Mouse (Mus musculus) neural tube, embryonic 12.5 days (tissue): ENCODE data around the gene Zdhhc19. TPM values are rescaled to one million over a fixed set of nuclear protein-coding genes. Genes with fewer than 3 reads are reported as not detected.

Experiments used
- ATAC-seq: fragments of 200-750 bp; cut with Nextera tagmentation; 2 replicates; pipeline ENCODE4 v1.8.0; 2017; ENCODE audit warnings: low read depth, mild to moderate bottlenecking, moderate TSS enrichment, moderate library complexity; ENCODE audit not compliant: low FRiP score
- H3K27ac ChIP-seq: fragments of 300-500 bp; sonication (generic); 2 replicates; pipeline ENCODE4 v1.5.1; 2016
- H3K27me3 ChIP-seq: fragments of 300-500 bp; sonication (generic); replicated peaks from 2 replicates; pipeline ENCODE4 v1.6.1; 2016; ENCODE audit warnings: mild to moderate bottlenecking
- H3K36me3 ChIP-seq: fragments of 300-500 bp; sonication (generic); 2 replicates; pipeline ENCODE4 v1.6.1; 2016; ENCODE audit warnings: mild to moderate bottlenecking
- H3K4me1 ChIP-seq: fragments of 300-500 bp; sonication (generic); 2 replicates; pipeline ENCODE4 v1.6.1; 2016
- H3K4me2 ChIP-seq: fragments of 300-500 bp; sonication (generic); replicated peaks from 2 replicates; pipeline ENCODE4 v1.6.1; 2016; ENCODE audit warnings: mild to moderate bottlenecking
- H3K4me3 ChIP-seq: fragments of 300-500 bp; sonication (generic); 2 replicates; pipeline ENCODE4 v1.5.1; 2016
- H3K9ac ChIP-seq: fragments of 300-500 bp; sonication (generic); 2 replicates; pipeline ENCODE4 v1.6.1; 2016; ENCODE audit warnings: mild to moderate bottlenecking
- H3K9me3 ChIP-seq: fragments of 300-500 bp; sonication (generic); 2 replicates; pipeline ENCODE4 v1.6.1; 2016; ENCODE audit warnings: mild to moderate bottlenecking
- WGBS: fragments of 180-500 bp; shearing (Covaris S2); methylation state at CpG from one replicate; pipeline ENCODE4 v1.1.7; 2016; 5-methylcytosine and 5-hydroxymethylcytosine counted together
- polyA plus RNA-seq: library from polyadenylated mRNA; unstranded; fragments of >200 nt; fragmentation: Nextera tagmentation; extraction: Ambion mirVana; gene quantifications from 2 replicates; pipeline ENCODE4 v1.2.1, GENCODE M21; 2016

The Zdhhc19 gene
- polyA plus RNA-seq, 1 experiment from 2014 or later = not detected

DNA sequence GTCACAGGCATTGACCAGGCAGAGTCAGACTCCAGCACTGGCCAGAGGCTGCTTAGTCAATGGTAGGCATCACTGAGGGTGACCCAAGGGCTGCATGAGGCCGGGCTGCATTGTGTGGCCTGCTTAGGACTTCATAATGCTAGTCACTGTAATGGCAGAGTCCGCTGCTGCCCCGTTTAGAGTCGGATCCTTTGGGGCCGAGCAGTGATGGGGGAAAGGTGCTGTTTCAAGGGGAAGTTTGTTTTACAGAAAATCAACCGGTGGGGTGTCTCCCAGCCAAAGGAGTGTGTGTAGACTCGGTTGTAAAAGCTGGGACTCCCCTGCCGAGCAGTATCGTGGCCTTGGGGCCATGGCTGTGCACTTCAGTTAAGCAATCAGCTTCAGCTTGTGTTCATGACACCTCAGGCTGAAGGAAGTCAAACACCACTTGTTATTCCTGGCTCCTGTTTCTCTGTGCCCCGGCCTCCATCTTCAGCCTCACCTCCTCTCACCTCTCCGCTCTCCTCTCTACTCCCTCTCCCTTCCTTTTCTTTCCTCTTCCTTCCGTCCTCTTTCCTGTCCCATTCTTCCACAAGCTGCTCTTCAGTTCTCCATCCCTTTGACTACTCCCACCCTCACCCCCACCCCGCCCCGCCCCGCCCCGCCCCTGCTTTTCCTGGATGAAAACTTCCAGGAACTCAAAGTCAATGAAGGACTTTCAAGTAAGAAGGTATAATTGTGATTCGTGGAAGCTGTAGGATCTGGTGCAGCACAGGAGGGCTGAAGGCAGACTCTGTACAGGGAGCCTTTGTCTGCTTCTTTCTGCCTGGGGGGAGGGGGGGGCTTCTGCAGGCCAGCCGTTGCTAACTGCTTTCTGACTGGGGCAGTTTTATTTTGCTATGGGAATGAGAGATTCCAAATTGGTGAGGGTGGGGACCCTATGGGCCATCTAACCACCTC lies 14.6 kb downstream of the Zdhhc19 start:
- no peak for ATAC-seq
- Histone ChIP-seq H3K4me2 (no peak overlapping the region), H3K9ac (no peak overlapping the region), H3K27ac (no peak overlapping the region), H3K27me3 (no peaks in the 10 kb centered on the region), H3K4me3 (no peak overlapping the region), H3K36me3 (no peaks in the 10 kb centered on the region), H3K4me1 (no peaks in the 10 kb centered on the region), H3K9me3 (no peaks in the 10 kb centered on the region)
- WGBS = 59% methylated on average over 18 of the region's 18 CpGs

DNA sequence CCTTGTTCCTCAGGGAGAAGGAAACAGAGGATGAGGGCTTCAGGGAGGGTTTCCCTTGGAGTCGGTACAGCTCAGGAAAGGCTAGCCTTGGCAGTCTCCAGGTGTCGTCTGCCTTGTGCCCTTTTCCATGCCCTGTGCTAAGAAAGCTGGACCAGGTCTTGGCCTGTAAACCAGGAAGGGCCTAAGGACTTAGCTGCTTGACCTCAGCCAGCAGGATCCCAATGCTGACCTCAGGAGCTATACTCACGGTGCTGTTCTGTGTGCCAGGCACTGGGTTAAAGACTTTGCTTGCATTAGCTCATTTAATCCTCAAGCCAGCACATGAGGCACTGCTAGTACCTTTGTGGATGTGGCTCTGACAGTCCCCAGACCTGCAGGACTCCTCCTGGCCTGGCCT lies 15.3 kb downstream of the Zdhhc19 start:
- Histone ChIP-seq H3K9ac (no peak overlapping the region), H3K4me1 (0 out of 2 replicates have a peak, but pooled peaks cover 5% of the 10 kb centered on the region), H3K36me3 (no peaks in the 10 kb centered on the region), H3K27me3 (no peaks in the 10 kb centered on the region), H3K9me3 (no peaks in the 10 kb centered on the region), H3K4me2 (no peak overlapping the region), H3K27ac (no peak overlapping the region), H3K4me3 (no peak overlapping the region)
- 79% methylated on average over 3 of the region's 3 CpGs for WGBS
- no peak for ATAC-seq

DNA sequence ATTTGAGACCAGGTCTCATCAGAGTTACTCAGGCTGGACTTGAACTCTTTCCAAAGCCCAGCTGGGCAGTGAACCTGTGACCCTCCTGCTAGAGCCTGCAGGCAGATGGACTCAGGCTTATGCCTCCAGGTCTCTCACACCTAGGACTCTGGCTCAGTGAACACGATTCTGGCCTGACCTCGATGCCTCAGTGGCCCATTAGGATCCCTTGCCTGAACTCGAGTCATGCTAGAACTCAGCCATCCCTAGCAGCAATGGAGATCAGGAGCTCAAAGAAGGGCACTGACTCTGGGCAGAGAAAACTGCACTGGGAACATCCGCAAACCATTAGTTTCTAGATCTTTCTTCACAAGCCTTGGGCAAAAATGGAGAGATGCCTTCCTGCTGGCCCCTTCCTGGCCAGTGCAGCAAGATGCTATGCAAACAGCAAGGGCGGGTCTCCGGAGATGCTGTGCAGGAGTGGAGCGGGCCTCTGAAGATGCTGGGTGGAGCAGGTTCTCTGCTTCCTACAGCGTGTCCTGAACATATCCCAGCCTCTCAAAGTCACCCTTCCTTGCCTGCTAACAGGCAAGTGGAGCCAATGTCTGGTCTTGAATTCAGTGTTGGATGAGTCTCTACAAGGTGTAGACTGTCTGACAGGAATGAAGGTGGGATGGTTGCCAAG lies 15.9 kb downstream of the Zdhhc19 start:
- Histone ChIP-seq H3K4me3 (no peak overlapping the region), H3K9me3 (no peaks in the 10 kb centered on the region), H3K36me3 (no peaks in the 10 kb centered on the region), H3K27me3 (no peaks in the 10 kb centered on the region), H3K27ac (no peak overlapping the region), H3K4me1 (0 out of 2 replicates have a peak, but pooled peaks cover 8% of the 10 kb centered on the region), H3K4me2 (no peak overlapping the region), H3K9ac (no peak overlapping the region)
- no peak for ATAC-seq
- 90% methylated on average over 8 of the region's 8 CpGs for WGBS

DNA sequence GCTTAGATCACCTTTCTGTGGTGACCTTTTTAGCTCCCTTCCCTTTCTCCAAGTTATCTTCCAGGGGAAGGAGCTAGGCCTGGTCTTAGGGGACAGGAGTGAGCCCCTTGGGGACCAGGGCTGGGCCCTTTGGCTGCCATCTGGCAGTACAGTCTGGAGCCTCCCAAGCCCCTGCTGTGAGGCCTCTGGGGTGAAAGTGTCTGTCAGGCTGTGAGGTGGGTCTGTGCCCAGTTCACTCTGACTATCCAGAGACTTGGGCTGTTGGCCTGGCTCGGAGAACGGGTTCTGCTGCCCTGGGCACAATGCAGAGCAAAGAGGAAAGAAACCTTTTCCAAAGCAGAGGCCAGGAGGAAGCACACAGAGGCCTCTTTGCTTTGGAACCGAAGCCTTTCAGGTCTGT lies 16.9 kb downstream of the Zdhhc19 start:
- Histone ChIP-seq H3K4me3 (no peak overlapping the region), H3K4me1 (0 out of 2 replicates have a peak, but pooled peaks cover 8% of the 10 kb centered on the region), H3K9me3 (no peaks in the 10 kb centered on the region), H3K4me2 (no peak overlapping the region), H3K36me3 (no peaks in the 10 kb centered on the region), H3K27me3 (no peaks in the 10 kb centered on the region), H3K27ac (no peak overlapping the region), H3K9ac (no peak overlapping the region)
- ATAC-seq = no peak
- 71% methylated on average over 3 of the region's 3 CpGs for WGBS

DNA sequence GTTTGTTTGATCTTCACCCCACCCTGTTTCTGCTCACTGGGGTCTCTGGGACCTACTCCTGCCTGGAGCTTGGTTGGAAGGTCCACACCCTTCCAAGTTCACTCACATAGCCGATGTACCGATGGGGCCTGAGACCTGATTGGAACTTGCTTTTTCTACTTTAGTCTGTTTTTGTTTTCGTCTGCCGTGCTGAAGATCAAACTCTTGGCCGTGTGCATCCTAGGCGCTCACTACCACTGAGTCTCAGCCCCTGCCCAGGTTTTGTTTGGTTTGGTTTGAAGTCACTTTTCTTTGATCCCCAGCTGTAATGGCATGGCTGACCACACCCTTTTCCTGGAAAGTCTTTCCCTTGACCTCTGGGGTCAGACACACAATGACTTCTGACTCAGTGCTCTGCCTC lies 17.3 kb downstream of the Zdhhc19 start:
- Histone ChIP-seq H3K27ac (no peak overlapping the region), H3K27me3 (no peaks in the 10 kb centered on the region), H3K4me3 (no peak overlapping the region), H3K9me3 (no peaks in the 10 kb centered on the region), H3K4me2 (no peak overlapping the region), H3K9ac (no peak overlapping the region), H3K36me3 (no peaks in the 10 kb centered on the region), H3K4me1 (0 out of 2 replicates have a peak, but pooled peaks cover 8% of the 10 kb centered on the region)
- no peak for ATAC-seq
- WGBS = 86% methylated on average over 6 of the region's 6 CpGs

DNA sequence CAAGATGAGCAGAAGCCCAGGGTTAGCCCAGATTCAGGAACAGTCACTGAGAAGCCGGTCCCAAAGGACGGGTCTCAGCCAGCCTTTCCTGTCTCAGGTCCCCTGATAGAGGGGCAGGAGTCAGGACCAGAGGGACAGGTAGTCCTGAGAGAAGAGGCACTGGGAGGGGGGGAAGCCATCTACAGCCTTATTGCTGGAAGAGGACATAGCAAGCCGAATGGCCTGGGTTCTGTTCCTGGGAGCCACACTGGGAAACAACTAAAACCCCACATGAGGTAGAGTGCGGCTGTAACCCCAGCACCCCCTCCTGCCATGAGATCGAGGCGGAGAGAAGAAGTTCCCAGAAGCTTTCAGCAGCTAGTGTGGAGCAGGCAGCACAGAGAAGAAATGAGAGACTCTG lies 17.9 kb downstream of the Zdhhc19 start:
- Histone ChIP-seq H3K27me3 (no peaks in the 10 kb centered on the region), H3K4me1 (0 out of 2 replicates have a peak, but pooled peaks cover 8% of the 10 kb centered on the region), H3K4me3 (no peak overlapping the region), H3K4me2 (no peak overlapping the region), H3K36me3 (no peaks in the 10 kb centered on the region), H3K9me3 (no peaks in the 10 kb centered on the region), H3K27ac (no peak overlapping the region), H3K9ac (no peak overlapping the region)
- no peak for ATAC-seq
- 92% methylated on average over 6 of the region's 6 CpGs for WGBS

DNA sequence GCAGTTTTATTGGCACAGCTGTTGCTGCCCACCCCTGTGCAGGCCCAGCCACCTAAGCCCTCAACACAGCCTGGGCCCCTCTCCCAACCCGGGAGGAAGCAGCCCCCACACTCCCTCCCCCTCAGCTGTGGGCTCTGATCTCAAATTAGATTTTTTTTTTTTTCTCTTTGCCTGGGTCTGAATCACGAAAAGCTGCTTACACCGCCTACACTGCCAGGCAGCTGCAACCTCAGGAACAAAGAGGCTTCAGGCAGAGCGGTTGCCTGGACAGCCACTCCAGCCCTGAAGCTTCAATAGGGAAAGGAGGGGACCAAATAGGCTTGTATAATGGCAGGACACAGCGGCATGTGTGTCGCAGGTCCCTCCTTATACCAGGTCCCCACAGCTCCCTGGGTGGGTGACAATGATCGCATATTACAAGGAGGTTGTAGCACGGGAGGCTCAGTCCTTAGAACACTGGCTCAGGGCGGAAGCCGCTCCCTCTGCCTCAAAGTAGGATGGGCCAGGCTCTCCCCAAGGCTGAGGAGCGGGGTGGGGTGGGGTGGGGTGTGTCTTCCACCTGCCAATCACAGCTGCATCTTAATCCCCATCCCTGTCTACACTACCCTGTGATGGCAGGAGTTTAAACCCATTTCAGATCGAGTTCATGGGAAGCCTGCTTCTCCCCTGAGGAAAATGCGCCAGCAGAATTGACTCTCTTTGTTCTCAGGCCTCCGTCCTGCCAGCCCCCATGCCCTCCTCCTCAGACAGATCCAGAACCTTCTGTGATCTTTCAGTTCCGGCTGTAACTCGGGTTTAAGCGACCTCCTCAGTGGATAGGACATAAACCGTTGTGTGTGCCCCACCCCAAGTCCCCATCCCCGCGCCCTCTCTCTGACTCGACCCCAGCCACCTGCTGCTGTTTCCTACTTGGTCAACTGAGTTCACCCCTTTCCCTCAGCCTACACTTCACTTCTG lies 20.2 kb downstream of the Zdhhc19 start:
- H3K9ac ChIP-seq = peak overlapping the region; percentile 38
- no peaks in the 10 kb centered on the region for H3K36me3 ChIP-seq
- no peaks in the 10 kb centered on the region for H3K9me3 ChIP-seq
- ATAC-seq = peak; percentile 92
- 10% methylated on average over 21 of the region's 21 CpGs for WGBS
- H3K4me1 ChIP-seq = 0 out of 2 replicates have a peak, but pooled peaks cover 8% of the 10 kb centered on the region
- no peak overlapping the region for H3K4me3 ChIP-seq
- H3K27ac ChIP-seq = peak overlapping the region; percentile 84
- H3K27me3 ChIP-seq = no peaks in the 10 kb centered on the region
- peak overlapping the region; percentile 45 for H3K4me2 ChIP-seq

DNA sequence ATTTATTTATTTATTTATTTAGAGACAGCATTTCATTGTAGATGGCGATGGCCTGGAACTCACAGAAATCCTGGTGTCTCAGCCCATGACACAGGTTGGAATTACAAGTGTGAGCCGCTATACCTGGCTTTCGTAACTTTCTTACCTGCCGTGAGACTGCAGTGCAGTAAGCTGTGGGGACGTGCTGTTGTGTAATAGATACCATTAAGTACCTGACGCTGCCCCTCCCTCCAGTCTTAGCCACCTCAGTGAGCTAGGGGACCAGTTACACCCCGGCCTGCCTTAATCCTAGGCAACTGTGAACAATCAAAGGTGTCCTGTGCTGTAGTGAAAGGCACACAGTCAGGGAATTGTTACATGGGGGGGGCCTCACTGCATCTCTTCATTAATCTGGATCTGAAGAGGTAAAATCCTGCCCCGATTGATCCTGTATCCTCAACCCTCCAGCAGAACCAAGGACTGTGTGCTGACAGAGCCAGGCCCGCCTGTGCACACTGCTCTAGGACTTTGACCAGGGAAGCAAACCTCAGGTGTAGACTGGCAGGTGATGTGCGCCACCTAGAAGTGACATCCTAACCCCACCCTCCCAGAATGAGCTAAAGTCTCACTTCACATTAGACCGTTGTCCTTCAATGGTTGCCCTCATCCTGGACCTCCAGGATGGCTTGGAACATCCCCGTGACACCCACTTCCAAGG lies 21.9 kb downstream of the Zdhhc19 start:
- Histone ChIP-seq H3K27ac (no peak overlapping the region), H3K4me1 (0 out of 2 replicates have a peak, but pooled peaks cover 8% of the 10 kb centered on the region), H3K9ac (no peak overlapping the region), H3K36me3 (no peaks in the 10 kb centered on the region), H3K4me2 (no peak overlapping the region), H3K4me3 (no peak overlapping the region), H3K9me3 (no peaks in the 10 kb centered on the region), H3K27me3 (no peaks in the 10 kb centered on the region)
- ATAC-seq = no peak
- WGBS = 85% methylated on average over 12 of the region's 12 CpGs

DNA sequence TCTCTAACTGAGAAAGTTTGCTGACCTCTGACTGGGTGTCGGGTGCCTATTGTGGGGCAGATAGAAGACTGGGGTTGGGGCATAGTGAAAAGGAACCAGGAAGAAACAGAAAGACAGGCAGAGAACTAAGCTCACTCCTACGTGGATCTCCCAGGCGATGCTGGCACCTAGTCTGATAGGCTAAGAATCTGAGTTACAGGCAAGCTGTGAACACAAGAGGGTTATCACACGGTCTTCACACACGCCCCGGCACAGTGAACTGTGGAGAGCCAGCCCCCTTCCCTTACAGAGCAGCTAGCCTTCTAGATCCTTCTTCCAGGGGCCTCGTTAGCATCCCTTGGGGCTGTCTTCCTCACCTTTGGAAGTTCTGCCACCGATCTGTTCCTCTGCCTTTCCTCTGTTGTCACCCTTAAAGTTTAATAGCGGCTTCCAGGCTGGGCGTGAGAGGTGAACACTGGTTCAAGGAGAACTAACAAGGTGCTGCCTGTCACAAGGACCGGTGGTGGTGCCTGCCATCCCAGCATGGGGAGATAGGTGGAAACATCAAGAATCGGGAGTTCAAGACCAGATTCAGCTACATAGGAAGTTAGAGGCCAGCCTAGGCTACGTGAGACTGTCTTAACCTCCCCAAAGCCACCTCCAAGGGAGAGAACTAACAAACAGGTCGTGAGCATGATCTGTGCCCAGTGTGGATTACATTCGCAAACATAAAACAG lies 23.7 kb downstream of the Zdhhc19 start:
- no peak overlapping the region for H3K4me2 ChIP-seq
- WGBS = 88% methylated on average over 15 of the region's 15 CpGs
- no peaks in the 10 kb centered on the region for H3K27me3 ChIP-seq
- H3K27ac ChIP-seq = no peak overlapping the region
- ATAC-seq = no peak
- no peaks in the 10 kb centered on the region for H3K9me3 ChIP-seq
- no peaks in the 10 kb centered on the region for H3K36me3 ChIP-seq
- no peak overlapping the region for H3K9ac ChIP-seq
- H3K4me1 ChIP-seq = peaks cover 18% of the 10 kb centered on the region; the same call in 1 of the 2 replicates
- no peak overlapping the region for H3K4me3 ChIP-seq

DNA sequence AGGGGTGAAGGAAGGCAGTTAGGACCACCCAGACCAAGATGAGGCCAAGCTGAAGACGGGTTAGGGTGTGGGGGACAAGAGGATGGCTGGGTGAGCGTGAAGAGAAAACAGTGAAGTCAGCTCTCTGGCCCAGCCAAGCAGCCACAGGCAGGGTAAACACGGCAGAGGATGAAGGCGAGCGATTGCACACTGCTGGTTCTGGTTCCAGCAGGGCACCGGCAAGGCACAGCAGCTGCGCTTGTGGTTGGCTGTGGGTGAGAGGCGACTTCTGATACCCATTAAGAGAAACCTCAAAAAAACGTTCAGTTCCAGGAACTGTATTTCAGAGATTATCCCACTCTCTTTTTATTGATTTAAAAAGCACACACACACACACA lies 24.3 kb downstream of the Zdhhc19 start:
- Histone ChIP-seq H3K36me3 (no peaks in the 10 kb centered on the region), H3K9me3 (no peaks in the 10 kb centered on the region), H3K4me2 (no peak overlapping the region), H3K27ac (no peak overlapping the region), H3K9ac (no peak overlapping the region), H3K4me3 (no peak overlapping the region), H3K27me3 (no peaks in the 10 kb centered on the region), H3K4me1 (peaks cover 18% of the 10 kb centered on the region; the same call in 1 of the 2 replicates)
- 72% methylated on average over 9 of the region's 9 CpGs for WGBS
- no peak for ATAC-seq
